Mouse (Mus musculus) spleen, adult 2 months (tissue): ENCODE results near the gene Hoxb8. TPM values are rescaled to one million over a fixed set of nuclear protein-coding genes. Genes with fewer than 3 reads are reported as not detected.

Experiments
- DNase-seq, 2 experiments: peaks; one replicate each; pipeline versions ENCODE4 v3.0.0 to v3.0.0-alpha.2; 2012 to 2021; ENCODE audit warnings: low spot score in 2 of 2, low read depth in 1 of 2
- H3K27ac ChIP-seq: fragments of 200-500 bp; 2 replicates; pipeline ENCODE4 v1.5.1; 2012; ENCODE audit warnings: low read length, inconsistent platforms; ENCODE audit not compliant: insufficient read depth
- H3K27me3 ChIP-seq: fragments of 200-500 bp; 2 replicates; pipeline ENCODE4 v1.6.1; 2012; ENCODE audit warnings: mild to moderate bottlenecking, moderate library complexity, low read length, inconsistent platforms; ENCODE audit not compliant: control insufficient read depth, insufficient read depth
- H3K36me3 ChIP-seq: fragments of 200-500 bp; 2 replicates; pipeline ENCODE4 v1.6.1; 2012; ENCODE audit warnings: mild to moderate bottlenecking, low read length, inconsistent platforms; ENCODE audit not compliant: control insufficient read depth, insufficient read depth
- H3K4me1 ChIP-seq: fragments of 200-500 bp; 2 replicates; pipeline ENCODE4 v1.6.1; 2011; ENCODE audit warnings: inconsistent platforms; ENCODE audit not compliant: control insufficient read depth, insufficient read depth, insufficient read length
- H3K4me3 ChIP-seq: fragments of 200-500 bp; 2 replicates; pipeline ENCODE4 v1.5.1; 2011; ENCODE audit warnings: mild to moderate bottlenecking, inconsistent platforms; ENCODE audit not compliant: insufficient read depth, insufficient read length; ENCODE audit errors: extremely low read depth
- CTCF ChIP-seq: fragments of 200-500 bp; IDR thresholded peaks from 2 replicates; pipeline ENCODE4 v1.5.1; 2011; ENCODE audit warnings: mild to moderate bottlenecking, inconsistent platforms; ENCODE audit not compliant: insufficient read depth, insufficient read length, insufficient replicate concordance; ENCODE audit errors: extremely low read depth
- POLR2A ChIP-seq: fragments of 200-500 bp; IDR thresholded peaks from 2 replicates; pipeline ENCODE4 v1.6.1; 2011; ENCODE audit warnings: low read depth, low read length, inconsistent platforms
- WGBS: fragments of 180-500 bp; shearing (Covaris S2); methylation state at CpG from one replicate; pipeline ENCODE4 v1.1.7; 2018; 5-methylcytosine and 5-hydroxymethylcytosine counted together
- polyA plus RNA-seq: library from polyadenylated mRNA; depleted of rRNA; stranded (reverse); fragments of >200 nt; gene quantifications from 2 replicates; pipeline ENCODE4 v1.2.3, GENCODE M21; 2012; rRNA removed

The Hoxb8 gene
- 0.37 and 0.43 TPM in 2 replicates for polyA plus RNA-seq

GRCm38 (mm10) chr11:96281855-96282570 lies at the start of gene Hoxb8:
Gene Hoxb8 (plus strand): TSS chr11:96281905.
- WGBS, result 8% methylated on average over 27 of the region's 27 CpGs
- Histone ChIP-seq H3K4me1 (peaks cover 8% of the 10 kb centered on the region), H3K27ac (no peak within 1 kb of the TSS), H3K4me3 (no peak within 1 kb of the TSS), H3K36me3 (no peaks in the 10 kb centered on the region), H3K27me3 (peaks cover 63% of the 10 kb centered on the region)
- DNase-seq, result no peak
- no peak for TF ChIP-seq CTCF
- TF ChIP-seq POLR2A, result no peak

GRCm38 (mm10) chr11:96234906-96235305 lies 46.8 kb upstream of the Hoxb8 start:
- peak in 1 of 2 experiments; percentile 9 for DNase-seq
- Histone ChIP-seq H3K27ac (no peak overlapping the region), H3K4me3 (no peak overlapping the region), H3K36me3 (no peaks in the 10 kb centered on the region), H3K27me3 (no peaks in the 10 kb centered on the region), H3K4me1 (no peaks in the 10 kb centered on the region)
- no peak for TF ChIP-seq POLR2A
- TF ChIP-seq CTCF, result peak; percentile 85
- 2% methylated on average over 12 of the region's 12 CpGs for WGBS

GRCm38 (mm10) chr11:96240211-96240610 lies 41.5 kb upstream of the Hoxb8 start:
- TF ChIP-seq POLR2A, result no peak
- peak; percentile 59; the same call in 1 of the 2 replicates for TF ChIP-seq CTCF
- no peaks in the 10 kb centered on the region for H3K27me3 ChIP-seq
- no peaks in the 10 kb centered on the region for H3K4me1 ChIP-seq
- no peak overlapping the region for H3K4me3 ChIP-seq
- no peak overlapping the region for H3K27ac ChIP-seq
- H3K36me3 ChIP-seq, result no peaks in the 10 kb centered on the region
- no peak for DNase-seq
- 2% methylated on average over 7 of the region's 7 CpGs for WGBS

GRCm38 (mm10) chr11:96250901-96251300 lies 30.8 kb upstream of the Hoxb8 start:
- TF ChIP-seq POLR2A, result no peak
- no peak for TF ChIP-seq CTCF
- no peak overlapping the region for H3K4me3 ChIP-seq
- WGBS, result 8% methylated on average over 14 of the region's 14 CpGs
- H3K27me3 ChIP-seq, result peaks cover 19% of the 10 kb centered on the region
- no peak overlapping the region for H3K27ac ChIP-seq
- H3K4me1 ChIP-seq, result no peaks in the 10 kb centered on the region
- no peak for DNase-seq
- H3K36me3 ChIP-seq, result no peaks in the 10 kb centered on the region

GRCm38 (mm10) chr11:96251480-96252031 lies 30.1 kb upstream of the Hoxb8 start:
- Histone ChIP-seq H3K36me3 (no peaks in the 10 kb centered on the region), H3K4me1 (no peaks in the 10 kb centered on the region), H3K4me3 (no peak overlapping the region), H3K27ac (no peak overlapping the region), H3K27me3 (peaks cover 21% of the 10 kb centered on the region)
- TF ChIP-seq POLR2A (no peak), CTCF (no peak)
- no peak for DNase-seq
- 6% methylated on average over 46 of the region's 46 CpGs for WGBS

- H3K4me3 ChIP-seq, result no peak overlapping the region
- TF ChIP-seq POLR2A, result no peak
- no peak for TF ChIP-seq CTCF
- 34% methylated on average over 12 of the region's 12 CpGs for WGBS
- no peak overlapping the region for H3K27ac ChIP-seq
- H3K4me1 ChIP-seq, result no peaks in the 10 kb centered on the region
- peaks cover 21% of the 10 kb centered on the region for H3K27me3 ChIP-seq
- no peak for DNase-seq
- H3K36me3 ChIP-seq, result no peaks in the 10 kb centered on the region
Observed at GRCm38 (mm10) chr11:96252541-96253120, 29.1 kb upstream of the Hoxb8 start.
